Comparison of ENCODE assay signal across 14 mouse cellular contexts in the genomic region with DNA sequence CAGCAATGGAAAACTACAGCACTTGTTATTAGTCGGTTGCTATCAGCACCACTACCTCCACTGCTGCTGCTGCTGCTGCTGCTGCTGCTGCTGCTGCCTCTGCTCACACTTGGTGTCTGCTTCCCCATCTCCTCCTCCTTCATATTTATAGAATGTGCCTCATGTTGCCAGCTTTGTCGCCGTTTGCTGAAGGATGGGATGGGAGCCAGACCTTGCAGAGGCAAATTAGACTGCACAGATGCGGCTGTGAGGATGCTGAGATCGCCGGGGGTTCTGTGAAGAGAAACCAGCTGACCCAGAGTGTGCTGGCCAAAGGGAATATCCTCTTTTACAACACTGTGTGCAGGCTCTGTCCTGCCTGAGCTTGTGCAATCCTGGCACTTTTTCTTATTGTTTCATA.
DNase-seq lines count a peak whose midpoint lies in the region; ATAC-seq and TF ChIP-seq lines count a peak whose summit lies in the region.
"Had no signal": no experiment of that assay in that cellular context is flagged by ENCODE, and none has a peak within 500 bp of the region (broad histone marks: within the 10 kb centered on the region; RNA-seq: fewer than 3 reads in every experiment).

No protein-coding gene starts in this region.

- no peaks in the 10 kb centered on the region for H3K36me3 ChIP-seq in forebrain, embryonic 13.5 days (ENCODE audit: poor library complexity, severe bottlenecking)
- H3K36me3 ChIP-seq in forebrain, embryonic 12.5 days (replicated peaks), result no peaks in the 10 kb centered on the region
- H3K36me3 ChIP-seq in lung, postnatal 0 days (ENCODE audit: insufficient read depth, low read length), result no peaks in the 10 kb centered on the region
- no peaks in the 10 kb centered on the region for H3K36me3 ChIP-seq in heart, embryonic 11.5 days (ENCODE audit: control insufficient read depth, insufficient read depth, low read length)

- H3K4me3 ChIP-seq in forebrain, embryonic 13.5 days, result no peak overlapping the region
- H3K4me3 ChIP-seq in forebrain, embryonic 12.5 days (replicated peaks), result no peak overlapping the region
- no peak overlapping the region for H3K4me3 ChIP-seq in lung, postnatal 0 days (ENCODE audit: low read depth, low read length)
- no peak overlapping the region for H3K4me3 ChIP-seq in heart, embryonic 11.5 days (ENCODE audit: low read depth, low read length)
- H3K4me3 ChIP-seq: heart, adult 2 months had no signal

- WGBS in forebrain, embryonic 13.5 days, result 65% methylated on average over 6 of the region's 6 CpGs
- 75% methylated on average over 6 of the region's 6 CpGs for WGBS in forebrain, embryonic 12.5 days
- WGBS in lung, postnatal 0 days, result 57% methylated on average over 6 of the region's 6 CpGs
- WGBS in heart, embryonic 11.5 days (ENCODE audit: insufficient replicate concordance), result 75% methylated on average over 6 of the region's 6 CpGs

- no peak for ATAC-seq in forebrain, embryonic 13.5 days
- ATAC-seq in forebrain, embryonic 12.5 days (ENCODE audit: low FRiP score), result no peak
- ATAC-seq in lung, postnatal 0 days, result no peak
- no peak for ATAC-seq in megakaryocyte progenitor cell, adult 5-6 weeks (replicated peaks; ENCODE audit: poor library complexity)
- no peak for ATAC-seq in heart, embryonic 11.5 days (replicated peaks; ENCODE audit: insufficient number of reproducible peaks, low FRiP score, low TSS enrichment)
- ATAC-seq: intestine, postnatal 0 days had no signal

- H3K9me3 ChIP-seq in forebrain, embryonic 13.5 days (replicated peaks), result no peaks in the 10 kb centered on the region
- H3K9me3 ChIP-seq in forebrain, embryonic 12.5 days, result no peaks in the 10 kb centered on the region
- H3K9me3 ChIP-seq in lung, postnatal 0 days (ENCODE audit: low read length), result no peaks in the 10 kb centered on the region
- no peaks in the 10 kb centered on the region for H3K9me3 ChIP-seq in heart, embryonic 11.5 days (replicated peaks; ENCODE audit: control insufficient read depth, low read length)

- no peak overlapping the region for H3K9ac ChIP-seq in forebrain, embryonic 13.5 days
- H3K9ac ChIP-seq in forebrain, embryonic 12.5 days, result no peak overlapping the region
- no peak overlapping the region for H3K9ac ChIP-seq in lung, postnatal 0 days (replicated peaks; ENCODE audit: low read depth)
- no peak overlapping the region for H3K9ac ChIP-seq in heart, embryonic 11.5 days (ENCODE audit: low read depth, low read length)

- DNase-seq in lung, postnatal 14 days, result peak; percentile 22
- DNase-seq in lung, postnatal 0 days (ENCODE audit: low spot score), result no peak
- peak; percentile 4 to 29 for DNase-seq in left cerebral cortex, adult 18-20 months (ENCODE audit: low spot score in 2 of 2)
- peak; percentile 20 for DNase-seq in right cerebral cortex, postnatal 14 days
- DNase-seq: heart, adult 2 months; heart, postnatal 36 days; kidney, postnatal 4 days; lung, postnatal 36 days; thymus, postnatal 14 days had no signal

- H3K27ac ChIP-seq in forebrain, embryonic 13.5 days, result peak overlapping the region; percentile 8; the same call in 1 of the 2 replicates
- H3K27ac ChIP-seq in forebrain, embryonic 12.5 days, result no peak overlapping the region
- H3K27ac ChIP-seq in lung, postnatal 0 days (ENCODE audit: low read length), result no peak overlapping the region
- H3K27ac ChIP-seq in heart, embryonic 11.5 days (ENCODE audit: low read depth, low read length), result no peak overlapping the region
- H3K27ac ChIP-seq: heart, adult 2 months had no signal

- H3K4me2 ChIP-seq in forebrain, embryonic 13.5 days, result no peak overlapping the region
- H3K4me2 ChIP-seq in forebrain, embryonic 12.5 days, result no peak overlapping the region
- no peak overlapping the region for H3K4me2 ChIP-seq in lung, postnatal 0 days (replicated peaks; ENCODE audit: low read depth, low read length)
- H3K4me2 ChIP-seq in heart, embryonic 11.5 days, result no peak overlapping the region

- H3K4me1 ChIP-seq in forebrain, embryonic 13.5 days, result peaks cover 15% of the 10 kb centered on the region; the same call in 1 of the 2 replicates
- H3K4me1 ChIP-seq in forebrain, embryonic 12.5 days, result peaks cover 3% of the 10 kb centered on the region; the same call in 1 of the 2 replicates
- no peaks in the 10 kb centered on the region for H3K4me1 ChIP-seq in lung, postnatal 0 days (ENCODE audit: insufficient read depth, low read depth, low read length)
- H3K4me1 ChIP-seq in heart, embryonic 11.5 days (ENCODE audit: control insufficient read depth, insufficient read depth, low read length), result no peaks in the 10 kb centered on the region

- no peaks in the 10 kb centered on the region for H3K27me3 ChIP-seq in forebrain, embryonic 13.5 days
- 0 out of 2 replicates have a peak, but pooled peaks cover 9% of the 10 kb centered on the region for H3K27me3 ChIP-seq in forebrain, embryonic 12.5 days
- H3K27me3 ChIP-seq in lung, postnatal 0 days (replicated peaks; ENCODE audit: insufficient read depth, low read length), result no peaks in the 10 kb centered on the region
- H3K27me3 ChIP-seq in heart, embryonic 11.5 days (ENCODE audit: control insufficient read depth, insufficient read depth, low read length), result peaks cover 51% of the 10 kb centered on the region

- TF ChIP-seq EP300 in lung, postnatal 0 days (IDR thresholded peaks at IDR 0.05), result no peak

- no peak for TF ChIP-seq CTCF in lung, postnatal 0 days (IDR thresholded peaks at IDR 0.05)
